Mouse (Mus musculus) heart, adult 2 months (tissue): ENCODE measurements around the gene Trpm5. TPM values are rescaled to one million over a fixed set of nuclear protein-coding genes. Genes with fewer than 3 reads are reported as not detected.

ENCODE experiments used
- DNase-seq, 2 experiments: peaks; one replicate each; pipeline ENCODE4 v3.0.0; 2021
- H3K27ac ChIP-seq: fragments of 200-600 bp; 2 replicates; pipeline ENCODE4 v1.8.1; 2022
- H3K27me3 ChIP-seq: fragments of 200-500 bp; 2 replicates; pipeline ENCODE4 v1.6.1; 2012; ENCODE audit warnings: mild to moderate bottlenecking, low read length, inconsistent platforms, mixed read lengths; ENCODE audit not compliant: control insufficient read depth, insufficient read depth
- H3K36me3 ChIP-seq: fragments of 200-500 bp; 2 replicates; pipeline ENCODE4 v1.6.1; 2012; ENCODE audit warnings: low read length, inconsistent platforms; ENCODE audit not compliant: control insufficient read depth, insufficient read depth
- H3K4me1 ChIP-seq: fragments of 200-500 bp; 2 replicates; pipeline ENCODE4 v1.6.1; 2011; ENCODE audit warnings: low read length; ENCODE audit not compliant: control insufficient read depth, insufficient read depth
- H3K4me3 ChIP-seq: fragments of 200-600 bp; 2 replicates; pipeline ENCODE4 v1.8.1; 2022
- H3K79me2 ChIP-seq: fragments of 200-500 bp; replicated peaks from 2 replicates; pipeline ENCODE4 v1.6.1; 2012; ENCODE audit warnings: mild to moderate bottlenecking, inconsistent platforms, low read length, moderate library complexity, mixed read lengths; ENCODE audit not compliant: control insufficient read depth, insufficient read depth
- H3K9ac ChIP-seq: fragments of 200-500 bp; 2 replicates; pipeline ENCODE4 v1.6.1; 2012; ENCODE audit warnings: low read depth, mild to moderate bottlenecking, control low read depth, inconsistent platforms, low read length, mixed read lengths
- CTCF ChIP-seq: fragments of 200-600 bp; IDR thresholded peaks from 2 replicates; pipeline ENCODE4 v1.8.1; 2022; ENCODE audit warnings: antibody characterized with exemption, mild to moderate bottlenecking, moderate library complexity
- EP300 ChIP-seq: fragments of 200-500 bp; IDR thresholded peaks from 2 replicates; pipeline ENCODE4 v1.6.1; 2011; ENCODE audit warnings: low read depth, low read length, control low read depth; ENCODE audit not compliant: insufficient read depth
- POLR2A ChIP-seq: fragments of 200-500 bp; IDR thresholded peaks from 2 replicates; pipeline ENCODE4 v1.6.1; 2011; ENCODE audit warnings: mild to moderate bottlenecking, low read depth, low read length, control low read depth; ENCODE audit not compliant: insufficient read depth
- WGBS: fragments of 180-500 bp; shearing (Covaris S2); methylation state at CpG from one replicate; pipeline ENCODE4 v1.1.7; 2018; 5-methylcytosine and 5-hydroxymethylcytosine counted together
- intact Hi-C: fragments of 180-260 bp; cut with DNase I; formaldehyde crosslinking; loops from one replicate; pipeline ENCODE4 v1.15.1; 2025
- polyA plus RNA-seq: library from polyadenylated mRNA; depleted of rRNA; stranded (reverse); fragments of >200 nt; gene quantifications from 2 replicates; pipeline ENCODE4 v1.2.3, GENCODE M21; 2012
- total RNA-seq, 2 experiments: library from RNA; stranded (reverse); gene quantifications; 2 replicates each; pipeline ENCODE4 v1.2.3; 2021

Gene Trpm5
- total and polyA plus RNA-seq, 3 experiments = 0.08 TPM; not detected in 2

DNA sequence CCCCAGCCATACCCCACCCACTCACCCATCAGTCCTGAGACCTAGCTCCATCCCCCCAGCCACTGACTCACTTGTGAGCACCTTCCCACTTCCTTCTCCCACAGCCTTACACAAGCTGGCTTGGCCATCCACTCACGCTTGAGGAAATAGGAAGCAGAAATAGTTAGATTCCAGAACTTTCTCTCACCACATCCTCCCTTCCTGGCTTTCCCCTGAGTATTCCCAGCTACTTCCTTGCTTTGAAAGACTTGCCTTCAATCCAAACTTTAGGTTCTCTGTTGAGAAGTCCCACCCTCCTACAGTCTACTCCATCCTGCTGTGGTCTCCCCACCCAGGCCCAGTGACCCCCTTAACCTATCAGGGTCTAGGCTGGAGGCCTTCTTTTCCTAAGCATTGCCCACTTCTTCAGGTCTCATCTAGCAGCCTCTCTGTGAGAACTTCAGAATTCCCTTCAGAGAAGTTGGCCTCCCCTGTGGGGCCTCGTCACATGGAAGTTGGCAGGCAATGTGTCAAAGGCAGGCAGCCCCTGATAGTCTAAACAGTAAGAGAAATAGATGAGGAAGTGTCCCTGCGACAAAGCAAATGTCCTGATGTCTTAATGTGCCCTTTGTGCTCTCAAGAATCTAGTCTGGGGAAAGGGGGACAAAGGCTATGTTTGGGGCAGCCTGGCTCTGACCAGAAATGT is 53.2 kb downstream of the Trpm5 start:
- peak; percentile 49 to 53 for DNase-seq
- no peaks in the 10 kb centered on the region for H3K27me3 ChIP-seq
- H3K36me3 ChIP-seq = no peaks in the 10 kb centered on the region
- intact Hi-C loops = loop anchor here (2.0 kb wide), 1 partner anchor 28 kb away; the partner anchor contains the start of gene Tssc4
- H3K9ac ChIP-seq = no peak overlapping the region
- 40% methylated on average over 3 of the region's 3 CpGs for WGBS
- peak overlapping the region; percentile 90 for H3K27ac ChIP-seq
- no peak overlapping the region for H3K4me3 ChIP-seq
- no peaks in the 10 kb centered on the region for H3K79me2 ChIP-seq
- peak; percentile 75 for TF ChIP-seq EP300
- TF ChIP-seq CTCF = no peak
- H3K4me1 ChIP-seq = peaks cover 24% of the 10 kb centered on the region

DNA sequence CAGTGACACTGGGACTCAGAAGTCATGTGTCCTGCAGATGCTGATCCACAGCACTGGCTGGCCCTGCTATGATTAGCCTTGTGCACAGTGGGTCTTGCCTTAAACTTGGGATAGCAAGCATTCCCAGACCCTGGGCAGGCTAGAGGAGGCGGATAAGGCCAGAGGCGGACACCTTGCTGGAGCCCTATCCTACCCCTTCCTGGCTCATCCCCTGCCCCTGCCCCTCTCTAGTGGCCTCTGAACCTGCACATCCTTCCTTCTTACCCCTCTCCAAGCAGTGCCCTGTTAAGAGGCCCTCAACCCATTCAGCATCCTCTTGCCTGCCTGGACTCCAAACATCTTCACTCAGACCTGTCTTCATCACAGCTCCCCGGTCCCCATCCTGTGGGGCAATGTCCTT is 53.9 kb downstream of the Trpm5 start:
- Histone ChIP-seq H3K4me1 (peaks cover 24% of the 10 kb centered on the region), H3K27me3 (no peaks in the 10 kb centered on the region), H3K4me3 (no peak overlapping the region), H3K27ac (peak overlapping the region; percentile 90), H3K79me2 (no peaks in the 10 kb centered on the region), H3K9ac (no peak overlapping the region), H3K36me3 (no peaks in the 10 kb centered on the region)
- WGBS = 86% methylated on average over 3 of the region's 3 CpGs
- TF ChIP-seq EP300 (no peak), POLR2A (no peak), CTCF (no peak)
- no peak for DNase-seq
- intact Hi-C loops = loop anchor here (2.0 kb wide), 1 partner anchor 28 kb away; the partner anchor contains the start of gene Tssc4

DNA sequence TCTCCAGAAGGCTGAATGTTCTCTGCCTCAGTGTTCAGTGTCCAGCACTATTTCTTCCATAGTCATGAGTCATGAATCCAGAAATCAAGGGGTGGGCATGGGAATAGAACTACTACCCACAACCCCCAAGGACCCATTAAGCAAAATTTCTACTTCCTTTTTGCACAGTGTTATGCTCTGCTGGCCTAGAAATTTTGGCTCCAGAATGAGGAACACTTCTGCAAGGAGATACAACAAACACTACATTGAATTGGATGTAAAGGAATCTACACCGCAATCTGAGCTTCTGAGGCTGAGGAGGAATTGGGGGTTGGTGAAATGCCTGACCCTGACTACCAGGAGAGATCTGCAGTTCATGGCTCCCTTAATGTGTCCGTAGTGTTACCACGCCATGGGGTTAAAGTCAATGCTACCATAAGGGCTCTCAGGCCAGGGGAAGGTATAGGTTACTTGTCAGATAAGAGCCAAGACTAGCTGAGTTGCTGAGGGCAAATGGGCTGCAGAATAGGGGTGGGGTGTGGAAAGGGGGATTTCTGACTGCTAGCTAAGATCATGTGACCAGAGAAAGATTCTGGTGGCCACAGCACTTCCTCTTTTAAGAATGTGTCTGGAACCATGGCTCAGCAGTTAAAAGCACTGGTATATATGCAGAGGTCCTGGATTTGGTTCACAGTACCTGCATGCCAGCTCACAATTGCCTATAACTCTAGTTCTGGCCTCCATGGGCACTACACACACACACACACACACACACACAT is 56.1 kb downstream of the Trpm5 start:
- Histone ChIP-seq H3K9ac (no peak overlapping the region), H3K4me1 (peaks cover 31% of the 10 kb centered on the region), H3K4me3 (no peak overlapping the region), H3K36me3 (peaks cover 7% of the 10 kb centered on the region), H3K27ac (no peak overlapping the region), H3K27me3 (no peaks in the 10 kb centered on the region), H3K79me2 (no peaks in the 10 kb centered on the region)
- DNase-seq = peak in 1 of 2 experiments; percentile 20
- intact Hi-C loops = no loop called here
- 87% methylated on average over 3 of the region's 3 CpGs for WGBS
- TF ChIP-seq POLR2A (no peak), EP300 (no peak), CTCF (no peak)

GRCm38 (mm10) chr7:143037306-143037705 is 57.1 kb downstream of the Trpm5 start:
- no peak for DNase-seq
- H3K9ac ChIP-seq = no peak overlapping the region
- H3K36me3 ChIP-seq = peaks cover 9% of the 10 kb centered on the region
- no peaks in the 10 kb centered on the region for H3K27me3 ChIP-seq
- TF ChIP-seq CTCF (no peak), EP300 (no peak), POLR2A (no peak)
- no peak overlapping the region for H3K4me3 ChIP-seq
- peaks cover 23% of the 10 kb centered on the region for H3K4me1 ChIP-seq
- H3K27ac ChIP-seq = no peak overlapping the region
- WGBS = 91% methylated on average over 4 of the region's 4 CpGs
- no peaks in the 10 kb centered on the region for H3K79me2 ChIP-seq
- intact Hi-C loops = no loop called here

DNA sequence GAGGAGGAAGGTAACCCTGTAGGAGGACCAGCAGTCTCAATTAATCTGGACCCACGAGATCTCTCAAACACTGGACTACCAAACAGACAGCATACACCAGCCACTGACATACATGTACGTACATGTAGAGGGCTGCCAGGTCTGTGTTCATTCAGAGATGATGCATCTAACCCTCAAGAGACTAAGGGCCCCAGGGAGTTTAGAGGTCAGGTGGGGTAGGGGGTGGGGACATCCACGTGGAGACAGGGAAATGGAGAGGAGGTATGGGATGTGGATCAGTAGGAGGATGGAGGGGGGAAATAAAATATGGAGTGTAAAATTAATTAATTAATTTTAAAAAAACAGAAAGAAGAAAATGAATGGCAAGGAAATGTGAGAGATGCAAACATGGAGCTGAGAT is 57.7 kb downstream of the Trpm5 start:
- Histone ChIP-seq H3K79me2 (no peaks in the 10 kb centered on the region), H3K4me3 (no peak overlapping the region), H3K27me3 (no peaks in the 10 kb centered on the region), H3K9ac (no peak overlapping the region), H3K36me3 (peaks cover 9% of the 10 kb centered on the region), H3K27ac (no peak overlapping the region), H3K4me1 (peaks cover 19% of the 10 kb centered on the region)
- 90% methylated on average over 3 of the region's 3 CpGs for WGBS
- TF ChIP-seq CTCF (no peak), EP300 (no peak), POLR2A (no peak)
- intact Hi-C loops = no loop called here
- no peak for DNase-seq

- Histone ChIP-seq H3K27me3 (no peaks in the 10 kb centered on the region), H3K9ac (no peak overlapping the region), H3K4me1 (peaks cover 8% of the 10 kb centered on the region), H3K79me2 (no peaks in the 10 kb centered on the region), H3K27ac (peak overlapping the region; percentile 23), H3K4me3 (no peak overlapping the region), H3K36me3 (peaks cover 11% of the 10 kb centered on the region)
- DNase-seq = peak in 1 of 2 experiments; percentile 36
- TF ChIP-seq CTCF = no peak
- TF ChIP-seq POLR2A = no peak
- TF ChIP-seq EP300 = no peak
- 67% methylated on average over 8 of the region's 8 CpGs for WGBS
- intact Hi-C loops = loop anchor here (2.0 kb wide), 1 partner anchor 14 kb away; no protein-coding TSS in a partner anchor
Measured at GRCm38 (mm10) chr7:143034519-143035450, 59.7 kb downstream of the Trpm5 start.
